Mouse (Mus musculus) A20 (cell line): ENCODE data around the gene Mrto4.
"Not testable (repeated sequence)": the region's sequence is repeated elsewhere in the genome, so short reads cannot be mapped to it uniquely, and the experiment has no call there.

Experiments used
- DNase-seq: peaks from one replicate; pipeline ENCODE4 v3.0.0-alpha.2; 2011; ENCODE audit warnings: low read depth, low spot score

Gene Mrto4

GRCm38 (mm10) chr4:139351931-139352711 lies at the start of gene Mrto4, which contains the start of the genes Emc1 and Ubr4:
Gene Mrto4 (minus strand): TSS chr4:139352576.
Gene Emc1 (plus strand): TSS chr4:139352587.
Gene Ubr4 (plus strand): TSS chr4:139352609.
- peak; percentile 91 for DNase-seq

DNA sequence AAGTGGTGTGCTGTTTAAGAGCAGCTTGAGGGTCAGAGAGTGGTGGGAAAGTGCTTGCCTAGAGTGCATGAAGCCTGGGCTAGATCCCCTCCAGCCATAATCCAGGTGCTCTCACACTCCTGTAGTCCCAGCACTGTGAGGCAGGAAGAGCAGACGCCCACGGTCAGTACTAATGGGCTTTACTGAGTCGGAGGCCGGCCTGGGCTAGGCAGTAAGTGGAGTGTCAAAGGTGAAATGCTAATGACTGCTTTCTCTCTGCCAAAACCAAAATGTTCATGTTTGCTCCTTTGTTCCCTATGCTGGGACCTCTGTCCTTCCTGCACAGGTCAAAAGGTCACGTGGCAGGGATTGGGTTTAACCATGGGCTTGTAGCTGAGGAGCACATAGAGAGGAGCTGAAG lies 48.1 kb upstream of the Mrto4 start:
- no peak for DNase-seq

GRCm38 (mm10) chr4:139395431-139395830 lies 43.1 kb upstream of the Mrto4 start:
- no peak for DNase-seq

DNA sequence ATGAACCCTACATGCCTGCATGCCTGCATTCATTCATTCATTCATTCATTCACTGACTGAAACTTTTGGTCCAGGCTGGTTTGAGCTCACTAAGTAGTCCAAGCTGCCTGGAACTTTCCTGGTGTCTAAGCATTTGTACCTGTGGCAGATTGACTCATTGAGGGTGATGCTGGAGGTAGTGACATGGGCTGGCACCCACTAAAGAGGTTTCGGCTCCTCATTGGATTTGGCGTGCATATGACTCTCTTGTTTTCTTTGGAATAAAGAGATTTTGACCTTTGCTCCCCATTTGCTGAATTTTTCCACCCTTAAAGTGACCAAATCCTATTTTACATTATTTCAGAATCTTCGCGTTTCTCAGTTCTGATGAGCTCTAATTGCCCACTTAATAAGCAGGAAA lies 37.2 kb upstream of the Mrto4 start:
- no peak for DNase-seq

DNA sequence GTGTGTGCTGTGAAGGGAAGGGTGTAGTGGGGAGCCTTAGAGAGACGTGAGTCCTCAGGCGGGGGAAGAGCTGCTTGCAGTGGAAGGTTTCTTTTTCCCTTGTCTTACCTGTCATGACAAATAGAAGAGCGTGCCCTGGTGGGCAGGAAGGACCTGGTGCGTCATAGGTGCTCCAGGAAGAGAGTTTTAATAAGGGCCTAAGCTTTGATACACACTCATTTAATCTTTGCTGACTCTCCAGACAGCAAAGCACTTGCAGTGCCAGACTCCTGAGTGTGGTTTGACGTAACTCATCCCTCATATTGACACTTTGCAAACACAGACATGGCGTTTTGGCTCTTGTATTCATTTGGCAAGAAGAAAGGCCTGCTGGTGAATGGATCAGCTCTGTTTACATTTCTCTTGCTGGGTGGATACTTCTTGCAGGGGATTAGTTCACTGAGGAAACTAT lies 34.5 kb upstream of the Mrto4 start:
- no peak for DNase-seq

GRCm38 (mm10) chr4:139385841-139386240 lies 33.5 kb upstream of the Mrto4 start:
- DNase-seq, result not testable (repeated sequence)

DNA sequence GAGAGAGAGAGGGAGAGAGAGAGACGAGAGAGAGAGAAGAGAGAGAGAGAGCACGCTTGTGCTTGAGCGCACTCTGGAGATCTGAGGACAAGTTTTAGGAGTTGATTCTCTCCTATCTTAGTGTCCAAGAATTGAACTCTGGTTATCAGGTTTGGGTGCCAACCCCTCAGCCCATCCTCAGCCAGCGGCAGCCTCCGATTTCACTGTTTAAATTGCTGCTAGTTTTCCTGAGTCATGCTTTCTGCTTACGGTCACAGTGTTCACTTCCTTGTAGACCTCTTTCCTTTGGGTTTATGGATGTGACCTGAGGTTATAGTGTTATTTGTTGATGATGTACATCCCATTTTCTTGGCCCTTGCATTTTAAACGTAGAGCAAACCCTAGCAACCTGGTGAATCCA lies 29.9 kb upstream of the Mrto4 start:
- DNase-seq, result no peak

GRCm38 (mm10) chr4:139381452-139381845 lies 29.1 kb upstream of the Mrto4 start:
- no peak for DNase-seq

DNA sequence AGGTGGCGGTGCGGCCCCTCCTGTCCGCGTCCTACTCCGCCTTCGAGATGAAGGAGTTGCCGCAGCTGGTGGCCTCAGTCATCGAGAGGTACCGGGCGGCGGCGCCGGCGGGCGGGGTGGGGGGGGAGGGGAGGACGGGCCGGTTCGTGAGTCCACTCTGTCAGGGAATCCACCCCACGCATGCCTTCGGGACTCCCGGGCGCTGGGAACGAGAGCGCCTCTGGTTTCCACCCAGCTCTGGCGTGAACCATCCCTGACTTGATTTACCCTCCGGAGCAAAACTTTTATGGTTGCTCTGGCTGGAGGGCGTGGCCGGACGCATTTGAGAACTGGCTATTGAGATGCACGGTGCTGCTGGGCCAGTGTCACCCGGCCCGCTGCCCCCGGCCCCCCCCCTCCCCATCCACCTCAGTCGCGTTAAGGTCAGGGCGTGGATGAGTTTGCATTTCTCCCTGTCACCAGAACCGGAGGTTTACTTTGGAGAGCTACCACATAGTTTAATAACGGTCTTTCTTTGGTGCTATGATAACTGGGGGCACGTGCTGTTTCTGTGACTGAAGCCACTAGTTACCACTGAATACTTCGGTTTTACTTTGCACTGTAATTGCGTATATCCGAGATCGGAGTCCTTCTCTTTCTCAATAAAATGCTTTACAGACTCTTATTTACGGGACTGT lies 28.5 kb upstream of the Mrto4 start:
- DNase-seq, result no peak

DNA sequence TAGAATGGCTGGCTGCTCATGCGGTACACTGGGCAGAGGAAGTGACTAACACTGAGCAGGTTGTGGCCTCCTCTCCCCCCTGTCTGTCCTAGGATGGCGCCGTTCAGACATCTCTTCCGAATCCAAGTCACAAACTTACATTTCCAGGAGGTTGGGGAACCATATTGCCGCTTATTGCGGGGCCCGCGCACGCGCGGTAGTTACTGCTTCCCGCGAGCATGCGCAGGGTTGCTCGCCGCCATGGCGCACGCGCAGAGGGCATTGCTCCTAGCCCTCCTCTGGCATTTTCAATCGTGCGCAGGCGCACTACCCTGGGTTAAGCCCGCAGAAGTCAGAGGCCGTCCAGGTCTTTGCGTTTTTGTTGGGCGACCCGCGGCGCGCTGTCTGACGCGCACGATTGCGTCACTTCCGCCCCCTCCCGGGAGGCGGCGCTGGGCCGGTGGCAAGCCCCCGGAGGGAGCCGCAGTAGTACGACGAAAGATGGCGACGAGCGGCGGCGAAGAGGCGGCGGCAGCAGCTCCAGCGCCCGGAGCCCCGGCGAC lies 27.9 kb upstream of the Mrto4 start:
- DNase-seq, result peak; percentile 100

GRCm38 (mm10) chr4:139379719-139380118 lies 27.3 kb upstream of the Mrto4 start:
- peak; percentile 35 for DNase-seq

GRCm38 (mm10) chr4:139373531-139373930 lies 21.2 kb upstream of the Mrto4 start:
- no peak for DNase-seq

DNA sequence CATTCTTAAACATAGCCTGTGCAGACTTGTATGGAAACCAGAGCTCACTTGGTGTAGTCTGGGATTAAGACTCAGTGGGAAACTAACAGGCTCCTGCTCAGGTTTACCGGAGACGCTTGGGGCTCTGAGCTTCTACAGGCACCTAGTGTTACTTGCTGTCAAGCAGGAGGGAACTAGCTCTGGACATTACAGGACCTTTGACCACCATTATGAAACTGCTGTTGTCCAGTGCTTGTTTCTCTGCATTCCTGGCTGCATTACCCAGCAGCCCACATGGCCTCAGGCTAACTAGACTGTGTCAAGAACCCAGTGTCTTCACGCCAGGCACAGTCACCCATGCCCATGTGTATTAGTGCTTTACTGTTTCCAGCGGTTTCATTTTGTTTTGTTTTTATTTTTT lies 20.8 kb upstream of the Mrto4 start:
- no peak for DNase-seq

DNA sequence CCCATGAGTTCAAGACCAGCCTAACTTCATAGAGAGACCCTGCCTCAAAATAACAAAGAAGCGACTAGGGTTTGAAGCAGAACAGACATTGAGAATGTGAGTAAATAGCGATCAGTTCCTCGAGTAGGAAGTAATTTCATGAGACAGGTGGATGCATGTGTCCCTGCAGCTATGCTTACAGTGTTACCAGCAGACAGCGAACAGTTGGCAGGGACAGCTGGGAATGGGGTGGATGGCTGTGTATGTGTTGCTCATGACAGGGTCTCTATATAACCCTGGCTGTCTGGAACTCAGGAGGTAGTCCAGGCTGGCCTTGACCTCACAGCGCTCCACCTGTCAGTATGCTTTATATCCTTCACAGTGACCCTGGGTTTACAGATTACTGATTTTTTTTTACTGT lies 15.7 kb upstream of the Mrto4 start:
- DNase-seq, result no peak

DNA sequence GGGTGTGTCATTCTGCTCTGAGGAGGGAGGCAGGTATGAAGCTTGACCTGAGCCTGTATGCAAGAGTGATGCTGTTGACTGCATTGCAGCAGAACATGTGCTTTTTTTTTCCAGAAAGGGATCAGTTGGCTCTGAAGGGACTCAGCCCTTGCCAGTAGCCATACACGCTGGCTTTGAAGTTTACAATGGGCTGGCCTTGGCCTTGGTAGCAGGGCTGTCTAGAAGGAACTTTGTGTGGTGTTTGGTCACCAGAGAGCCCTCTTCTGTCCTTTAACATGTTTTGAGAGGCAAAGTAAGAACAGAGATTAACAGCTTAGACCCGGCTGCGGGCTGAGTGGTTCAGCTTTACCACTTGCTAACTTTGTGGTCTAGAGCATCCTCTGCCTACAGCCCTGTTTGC lies 15.0 kb upstream of the Mrto4 start:
- no peak for DNase-seq

DNA sequence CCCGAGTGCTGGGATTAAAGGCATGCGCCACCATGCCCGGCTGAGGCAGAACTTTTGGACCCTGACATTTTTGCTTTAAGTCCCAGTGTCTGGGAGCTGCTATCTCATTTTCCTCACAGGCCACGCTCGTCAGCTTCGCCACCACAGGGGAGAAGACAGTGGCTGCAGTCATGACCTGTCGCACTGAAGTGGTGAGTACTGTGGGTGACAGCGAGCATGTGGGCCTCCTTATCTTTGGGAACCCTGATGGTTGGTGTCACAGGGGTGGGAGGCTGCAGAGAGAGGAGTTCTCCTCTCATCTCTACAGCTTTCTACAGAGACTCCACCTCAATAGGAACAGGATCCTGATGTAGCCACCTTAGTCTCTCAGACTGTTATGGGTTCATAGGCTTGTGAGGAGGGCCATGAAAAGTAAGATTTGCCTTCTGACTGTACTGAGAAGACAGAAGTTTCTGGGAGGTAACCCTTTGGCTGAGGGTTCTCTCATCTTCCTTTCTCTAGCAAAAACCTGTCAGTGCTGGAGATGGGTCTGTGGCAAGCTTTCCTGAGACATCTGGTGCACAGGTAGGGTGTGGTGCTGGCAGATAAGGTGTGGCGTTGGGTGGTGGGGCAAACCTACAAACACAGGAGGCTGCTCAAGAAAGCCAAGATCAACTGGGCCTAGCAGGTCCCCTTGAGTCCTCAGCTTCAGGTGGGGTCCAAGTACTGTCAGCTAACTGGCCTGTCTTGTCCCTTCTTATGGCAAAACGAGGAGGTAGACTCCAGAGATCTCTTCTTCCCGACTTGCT lies 8.6 kb upstream of the Mrto4 start:
- DNase-seq, result no peak

DNA sequence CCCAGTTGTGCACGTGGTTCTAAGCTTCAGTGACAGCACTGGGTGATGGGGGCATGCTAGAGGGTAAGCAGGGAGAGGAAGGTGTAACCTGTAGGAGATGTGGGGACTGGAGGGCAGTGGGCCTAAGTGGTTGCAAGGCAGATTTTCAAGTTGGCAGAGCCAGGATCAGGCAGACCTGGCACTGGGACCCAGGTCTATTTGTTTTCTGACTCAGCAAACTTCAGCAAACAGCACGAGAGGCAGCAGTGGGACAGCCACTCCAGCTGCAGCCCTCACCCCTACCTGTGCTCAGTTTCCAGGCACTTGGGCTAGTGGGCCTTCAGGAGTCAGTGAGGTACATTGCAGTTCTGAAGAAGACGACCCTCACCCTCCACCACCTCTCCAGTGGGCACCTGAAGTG lies 4.8 kb upstream of the Mrto4 start:
- no peak for DNase-seq

DNA sequence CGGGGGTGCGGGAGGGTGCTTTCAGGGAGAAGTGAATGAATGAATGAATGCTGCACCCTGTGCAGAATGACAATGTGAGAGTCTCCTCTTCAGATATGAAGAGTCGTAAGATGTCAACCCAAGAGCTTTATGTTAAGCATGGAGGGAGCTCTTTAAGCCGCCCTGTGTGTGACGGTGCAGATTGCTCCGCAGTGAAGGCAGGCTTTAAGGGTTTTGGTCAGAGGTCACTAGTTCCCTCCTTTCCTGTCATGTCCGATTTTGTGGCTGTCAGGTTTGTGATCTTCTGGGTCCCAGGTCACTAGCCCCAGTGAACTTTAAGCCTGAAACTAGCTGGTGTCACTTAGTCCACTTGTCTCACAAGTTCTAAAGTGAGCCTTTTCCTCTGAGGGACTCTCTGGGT lies 456 bp upstream of the Mrto4 start:
- DNase-seq, result no peak

- no peak for DNase-seq
These were observed 6.9 kb downstream of the Mrto4 start for GRCm38 (mm10) chr4:139345416-139346019.

- no peak for DNase-seq
These were observed 8.7 kb downstream of the Mrto4 start for GRCm38 (mm10) chr4:139343718-139344117.

DNA sequence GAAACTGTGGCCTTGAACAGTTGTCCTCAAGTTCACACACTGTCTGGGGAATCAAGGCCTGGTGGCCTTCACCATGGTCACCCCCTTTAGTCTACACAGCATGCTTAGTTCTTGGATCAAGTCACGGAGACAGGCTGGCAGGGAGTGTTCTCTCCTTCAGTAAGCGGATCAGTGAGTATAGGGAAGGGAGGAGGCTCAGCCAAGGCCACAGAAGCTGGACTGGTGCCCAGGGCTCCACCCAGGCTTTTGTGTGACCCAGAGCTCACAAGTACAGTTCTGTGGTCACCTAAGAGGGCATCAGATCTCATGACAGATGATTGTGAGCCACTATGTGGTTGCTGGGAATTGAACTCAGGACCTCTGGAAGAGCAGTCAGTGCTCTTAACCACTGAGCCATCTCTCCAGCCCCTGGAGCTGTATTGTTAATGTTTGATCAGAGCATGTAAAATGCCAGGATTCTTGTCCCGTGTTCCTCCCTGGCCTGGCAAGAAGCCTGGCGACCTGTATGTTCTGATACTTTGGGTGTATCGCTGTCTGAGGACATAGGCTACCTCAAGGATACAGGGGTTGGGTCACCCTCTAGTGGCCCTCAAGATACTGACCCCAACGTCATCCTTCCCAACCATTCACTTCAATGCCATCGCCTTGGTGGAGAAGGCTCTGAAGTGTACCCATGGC lies 10.7 kb downstream of the Mrto4 start:
- no peak for DNase-seq
